Mouse (Mus musculus) brain, embryonic 14.5 days (tissue): ENCODE results near the gene Aven. TPM values are rescaled to one million over a fixed set of nuclear protein-coding genes. Genes with fewer than 3 reads are reported as not detected.

ENCODE experiments used
- DNase-seq: peaks from one replicate; pipeline ENCODE4 v3.0.0-alpha.2; 2011; ENCODE audit warnings: low read depth
- CTCF ChIP-seq: fragments of 200-500 bp; IDR thresholded peaks from 2 replicates; pipeline ENCODE4 v1.5.1; 2012; ENCODE audit warnings: inconsistent platforms, mild to moderate bottlenecking, moderate library complexity, borderline replicate concordance; ENCODE audit not compliant: insufficient read depth, insufficient read length; ENCODE audit errors: extremely low read depth
- POLR2A ChIP-seq: fragments of 200-500 bp; IDR thresholded peaks from 2 replicates; pipeline ENCODE4 v1.6.1; 2012; ENCODE audit warnings: mild to moderate bottlenecking, inconsistent platforms, borderline replicate concordance; ENCODE audit not compliant: poor library complexity, insufficient read depth, insufficient read length, severe bottlenecking; ENCODE audit errors: extremely low read depth
- polyA plus RNA-seq: library from polyadenylated mRNA; depleted of rRNA; stranded (reverse); fragments of >200 nt; gene quantifications from 2 replicates; pipeline ENCODE4 v1.2.3, GENCODE M21; 2012

The Aven gene
- polyA plus RNA-seq, 1 experiment: 7.2 TPM

DNA sequence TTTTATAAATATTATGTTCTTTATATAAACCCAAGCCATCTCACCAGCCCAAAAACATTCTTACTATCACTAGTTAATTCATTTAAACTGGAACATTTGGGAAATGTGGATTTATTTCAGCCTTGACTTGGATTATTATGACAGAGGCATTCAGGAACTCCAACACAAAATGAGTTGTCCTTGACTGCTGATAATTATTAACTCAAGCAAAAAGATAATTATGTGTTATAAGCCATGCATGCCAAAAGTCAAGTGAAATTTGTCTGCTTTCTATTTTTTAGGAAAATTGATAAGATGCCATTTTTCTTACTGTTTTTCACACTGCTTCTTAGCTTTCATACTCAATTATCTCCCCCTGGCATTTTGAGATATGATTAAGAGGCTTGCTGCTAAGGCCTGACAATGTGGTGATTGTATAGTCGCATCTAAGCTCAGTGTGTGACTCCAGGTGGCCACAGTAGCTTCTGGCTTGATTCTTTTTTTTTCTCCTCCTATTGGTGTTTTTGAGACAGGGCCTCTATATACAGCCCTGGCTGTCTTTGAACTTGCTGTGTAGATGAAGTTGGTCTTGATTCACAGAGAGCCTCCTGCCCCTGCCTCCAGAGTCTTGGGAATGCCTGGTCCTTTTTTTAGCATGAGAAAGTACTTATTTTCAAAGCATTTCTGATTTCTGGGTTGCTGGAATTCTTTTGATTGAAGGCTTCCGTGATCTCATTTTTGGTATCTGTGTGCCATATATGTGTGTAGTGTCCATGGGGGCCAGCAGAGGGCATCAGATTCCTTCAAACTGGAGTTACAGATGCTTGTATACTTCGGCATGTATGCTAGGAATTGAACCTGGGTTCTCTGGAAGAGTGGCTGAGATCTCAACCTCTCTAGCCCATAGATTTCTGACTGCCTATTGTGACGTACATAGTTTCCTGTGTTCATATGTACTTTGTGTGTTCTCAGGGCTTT lies 28.0 kb downstream of the Aven start:
- peak; percentile 13; the same call in 1 of the 2 replicates for TF ChIP-seq CTCF
- no peak for TF ChIP-seq POLR2A
- no peak for DNase-seq

GRCm38 (mm10) chr2:112526933-112527332 lies 34.2 kb downstream of the Aven start:
- no peak for DNase-seq
- TF ChIP-seq CTCF (no peak), POLR2A (no peak)

DNA sequence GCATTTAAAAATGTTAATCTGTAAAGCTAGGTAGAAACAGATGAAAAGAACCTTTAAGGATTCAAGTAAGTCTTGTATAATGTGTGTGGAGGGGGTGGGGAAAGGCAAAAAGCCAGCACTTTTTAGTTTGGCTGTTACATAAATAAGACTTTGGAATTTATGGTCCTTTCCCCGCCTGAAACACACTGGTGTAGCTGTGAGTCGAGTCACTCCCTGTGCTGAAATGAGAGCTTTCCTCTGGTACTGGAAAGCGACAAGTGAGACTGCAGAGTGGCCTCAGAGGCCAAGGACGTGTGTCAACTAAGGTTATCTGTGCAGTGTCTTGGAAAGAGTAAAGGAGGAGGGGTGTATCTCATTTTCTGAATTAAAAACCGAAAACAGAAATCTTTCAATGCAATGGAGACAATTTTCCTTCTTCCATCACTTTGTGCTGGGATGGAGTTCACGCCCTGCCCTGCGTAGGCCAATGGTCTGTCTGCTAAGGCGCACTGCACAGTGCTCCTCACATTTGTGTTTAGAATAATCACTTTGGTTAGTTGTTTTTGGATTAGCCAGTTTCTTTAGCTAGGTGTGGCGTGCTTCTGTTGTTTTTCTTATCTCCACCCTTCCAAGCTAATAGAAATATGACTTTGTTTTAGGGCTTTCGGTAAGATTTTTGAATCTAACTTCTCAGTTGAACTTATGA lies 40.2 kb downstream of the Aven start:
- no peak for DNase-seq
- TF ChIP-seq CTCF (no peak), POLR2A (no peak)

DNA sequence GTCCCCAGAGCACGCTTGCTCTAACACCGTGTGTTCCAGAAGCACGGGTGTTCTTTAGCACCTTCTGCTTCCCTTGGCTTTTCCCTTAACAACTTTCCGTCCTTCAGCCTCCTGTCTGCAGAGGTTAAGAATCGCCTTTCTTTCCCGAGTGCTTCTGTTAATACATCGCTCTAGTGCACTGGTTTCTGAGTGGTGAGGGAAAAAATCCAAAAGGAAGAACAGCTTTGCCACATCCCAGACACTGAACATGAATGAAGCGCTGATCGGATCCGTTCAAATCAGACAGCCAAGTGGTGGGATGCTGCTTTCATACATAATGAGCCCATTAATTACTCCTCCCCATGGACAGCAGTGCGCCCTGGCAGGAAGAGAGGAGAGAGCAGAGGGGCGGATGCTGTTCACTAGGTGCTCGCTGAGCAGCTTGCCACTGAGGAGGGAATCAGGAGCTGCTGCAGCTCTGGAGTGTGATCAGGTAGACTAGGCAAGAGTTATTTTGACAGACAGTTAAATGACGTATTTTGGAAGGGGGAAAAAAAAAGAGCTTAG lies 42.0 kb downstream of the Aven start:
- TF ChIP-seq POLR2A (no peak), CTCF (no peak)
- peak; percentile 71 for DNase-seq

GRCm38 (mm10) chr2:112538783-112539182 lies 46.0 kb downstream of the Aven start:
- TF ChIP-seq CTCF (peak; percentile 40; the same call in 1 of the 2 replicates), POLR2A (no peak)
- peak; percentile 31 for DNase-seq

GRCm38 (mm10) chr2:112541695-112542285 lies 49.0 kb downstream of the Aven start:
- no peak for TF ChIP-seq POLR2A
- DNase-seq: peak; percentile 57

GRCm38 (mm10) chr2:112556527-112556926 lies 63.8 kb downstream of the Aven start:
- DNase-seq: no peak
- TF ChIP-seq CTCF (no peak), POLR2A (no peak)

DNA sequence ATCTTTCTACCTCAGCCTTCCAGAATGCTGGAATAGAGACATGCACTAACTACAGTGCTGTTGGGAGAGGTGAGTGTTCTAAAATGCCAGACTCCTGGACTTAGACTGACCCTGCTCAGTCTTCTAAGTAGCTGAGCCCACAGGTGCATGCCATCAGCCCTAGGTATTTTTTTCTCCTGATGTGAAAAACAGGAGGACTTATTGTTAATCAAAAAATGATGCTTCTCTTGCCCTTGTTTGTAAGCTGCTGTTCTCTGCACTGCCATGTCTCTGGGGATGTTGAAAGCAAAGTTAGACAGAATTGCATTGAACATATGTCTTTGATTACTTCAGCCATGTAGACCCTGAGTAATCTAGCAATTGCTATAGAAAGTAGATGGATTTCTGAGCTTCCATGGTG lies 64.7 kb downstream of the Aven start:
- TF ChIP-seq CTCF (no peak), POLR2A (no peak)
- no peak for DNase-seq

DNA sequence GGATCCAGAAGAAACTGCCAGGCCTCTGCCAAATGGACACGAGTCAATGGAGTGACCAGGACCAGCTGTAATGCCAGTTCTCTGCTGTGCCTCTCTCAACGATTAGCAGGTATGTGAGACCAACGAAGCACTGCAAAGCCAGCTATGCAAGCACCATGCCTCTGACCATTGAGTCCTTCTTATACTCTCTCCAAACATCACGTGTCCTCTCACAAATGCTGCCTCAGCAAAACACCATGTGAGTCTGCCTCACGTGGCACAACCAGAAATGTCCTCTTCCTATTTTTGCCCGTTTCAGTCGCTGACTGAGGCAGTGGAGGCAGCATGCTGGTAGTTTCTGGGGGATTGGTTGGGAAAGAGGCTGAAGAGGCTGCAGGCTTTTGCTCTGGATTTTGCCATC lies 68.8 kb downstream of the Aven start:
- DNase-seq: no peak
- TF ChIP-seq CTCF: no peak
- no peak for TF ChIP-seq POLR2A

DNA sequence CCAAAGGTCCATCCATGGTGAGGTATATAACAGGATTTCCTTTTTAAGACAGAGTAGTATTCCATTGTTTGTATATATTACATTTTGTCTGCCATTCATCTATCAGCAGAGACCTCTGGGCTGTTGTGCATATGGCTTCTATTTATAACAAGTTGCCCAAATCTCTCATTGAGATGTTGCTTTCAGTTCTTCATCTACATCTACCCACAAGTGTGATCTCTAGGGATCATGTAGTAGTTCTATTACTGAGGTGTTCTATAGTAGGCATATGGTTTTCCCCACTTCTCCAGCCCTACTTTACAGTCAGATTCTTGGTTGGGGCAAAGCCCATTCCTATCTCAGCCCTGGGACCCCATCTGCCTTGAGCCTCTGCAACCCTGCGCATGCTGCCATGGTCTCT lies 72.3 kb downstream of the Aven start:
- DNase-seq: no peak
- TF ChIP-seq CTCF: no peak
- no peak for TF ChIP-seq POLR2A

DNA sequence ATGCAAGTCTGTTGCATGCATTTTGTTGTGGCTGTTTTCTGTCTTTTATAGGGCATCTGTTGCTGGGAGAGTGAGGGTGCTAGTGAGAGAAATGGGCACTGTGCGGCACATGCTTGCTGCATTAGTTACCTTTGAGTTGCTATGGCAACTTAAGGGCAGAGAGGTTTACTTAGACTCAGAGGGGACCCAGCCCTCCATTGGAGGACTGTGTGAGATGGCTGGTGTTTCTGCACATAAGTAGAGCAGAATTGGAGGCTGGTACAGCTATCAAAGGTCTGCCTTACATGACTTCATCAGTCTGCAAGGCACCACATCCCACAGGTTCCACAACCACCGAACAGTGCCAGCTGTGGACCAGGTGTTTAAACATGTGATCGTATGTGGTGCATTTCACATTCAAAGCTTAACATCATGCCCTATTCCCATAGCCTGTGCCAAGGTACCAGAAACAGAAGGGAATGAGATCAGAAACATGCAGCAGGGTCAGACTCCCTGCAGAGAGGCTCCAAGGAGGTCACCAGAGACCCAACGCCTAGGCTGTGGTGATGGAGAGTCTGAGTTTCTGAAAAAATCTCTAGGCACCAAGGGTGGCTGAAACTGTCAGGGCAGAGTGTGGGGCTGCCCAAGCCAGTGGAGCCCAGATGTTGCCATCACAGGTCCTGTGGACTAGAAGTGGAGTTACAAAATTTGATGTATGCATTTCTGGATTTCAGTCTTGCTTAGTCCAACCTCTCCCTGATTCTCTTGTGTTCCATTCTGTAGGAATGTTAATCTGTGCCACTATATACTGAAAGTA lies 73.7 kb downstream of the Aven start:
- TF ChIP-seq POLR2A (no peak), CTCF (no peak)

DNA sequence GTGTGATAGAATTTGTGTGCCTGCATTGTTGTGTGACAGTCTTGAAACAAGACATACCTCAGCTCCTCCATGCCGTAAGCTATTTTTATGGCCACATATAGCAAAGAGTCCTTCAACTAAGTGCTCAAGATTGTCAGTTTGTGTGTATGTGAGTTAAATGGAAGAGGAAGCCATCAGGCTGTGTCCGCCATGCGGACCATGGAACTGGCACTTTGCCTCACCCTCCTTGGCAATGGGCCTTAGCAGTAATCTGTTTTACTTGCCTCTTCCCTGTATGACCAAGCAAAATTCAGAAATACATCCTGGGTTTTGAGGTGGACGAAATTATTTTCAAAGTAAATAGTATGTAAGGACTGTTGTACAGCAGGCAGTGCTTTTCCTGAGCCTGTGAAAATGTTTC lies 75.0 kb downstream of the Aven start:
- no peak for TF ChIP-seq POLR2A
- TF ChIP-seq CTCF: no peak
- no peak for DNase-seq

More for the DNA sequence above, 73.7 kb downstream of the Aven start:
- peak; percentile 23 for DNase-seq
